Mouse (Mus musculus): ENCODE data around the gene Mill2. TPM values are rescaled to one million over a fixed set of nuclear protein-coding genes. Genes with fewer than 3 reads are reported as not detected.

The Mill2 gene
- polyA plus RNA-seq, 1 experiment, result 0.18 TPM

DNA sequence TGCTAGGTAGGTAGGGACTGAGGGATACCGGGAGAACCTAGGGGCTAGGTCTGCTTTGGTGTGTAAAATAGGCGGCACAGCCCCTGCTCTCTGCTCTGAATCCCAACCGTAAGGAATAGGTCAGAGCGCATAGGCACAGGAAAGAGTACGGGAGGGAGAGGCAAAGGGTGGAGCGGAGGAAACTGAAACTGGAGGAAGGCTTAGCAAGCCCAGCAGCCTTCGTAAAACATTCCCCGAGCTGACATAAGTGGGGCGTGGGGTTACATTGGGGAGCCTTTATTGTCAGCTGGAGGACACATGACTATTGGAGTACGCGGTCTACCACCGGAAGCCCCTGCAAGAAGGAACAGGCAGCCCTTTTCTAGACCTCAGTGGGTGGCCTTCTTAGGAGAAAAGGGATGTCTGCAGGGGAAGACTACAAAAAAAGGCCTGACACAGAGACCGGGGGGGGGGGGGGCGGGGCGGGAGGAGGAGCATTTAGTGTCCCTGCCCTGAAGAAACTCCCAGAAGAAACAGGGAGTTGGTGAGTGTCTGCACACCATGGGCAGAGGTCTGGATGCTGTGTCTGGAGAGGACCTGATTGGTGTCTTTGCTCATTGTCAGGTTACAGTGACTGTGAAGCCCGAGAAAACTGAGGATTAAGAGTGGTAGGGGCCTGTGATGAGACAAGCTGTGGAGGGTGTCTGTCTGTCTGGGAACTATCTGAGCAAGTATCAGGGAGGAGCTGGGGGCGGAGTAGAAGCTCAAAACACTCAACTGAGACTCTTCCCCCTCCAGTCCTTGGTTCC, 814 bp downstream of the Mill2 start:
- Histone ChIP-seq H3K4me3 (ENCODE audit: insufficient read depth, poor library complexity, severe bottlenecking) (no peak overlapping the region), H3K79me3 (ENCODE audit: low read depth) (no peaks in the 10 kb centered on the region)

DNA sequence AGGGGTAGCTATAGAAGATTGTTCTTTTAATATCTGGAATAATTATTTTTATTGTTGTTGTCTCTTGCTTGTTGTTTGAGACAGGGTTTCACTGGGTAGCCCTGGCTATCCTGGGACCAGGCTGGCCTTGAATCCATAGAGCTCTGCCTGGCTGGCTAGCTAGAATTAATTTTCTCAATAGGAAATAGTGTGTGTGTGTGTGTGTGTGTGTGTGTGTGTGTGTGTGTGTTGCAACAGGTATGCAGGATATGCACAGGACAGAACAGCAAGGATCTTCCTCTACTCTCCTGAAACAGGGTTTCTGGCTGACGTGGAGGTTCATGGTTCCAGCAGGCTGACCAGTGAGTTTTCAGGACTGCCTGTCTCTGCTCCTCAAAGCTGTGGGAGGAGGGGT, 1.4 kb downstream of the Mill2 start:
- no peak overlapping the region for H3K4me3 ChIP-seq (ENCODE audit: insufficient read depth, poor library complexity, severe bottlenecking)

More for the DNA sequence above, 814 bp downstream of the Mill2 start:
- no peaks in the 10 kb centered on the region for H3K79me2 ChIP-seq (ENCODE audit: control insufficient read depth, insufficient read depth)
- no peak overlapping the region for H3ac ChIP-seq (ENCODE audit: control insufficient read depth, insufficient read length, low read depth)
- TF ChIP-seq MAX (IDR thresholded peaks at IDR 0.05) (no peak), MYOD1 (IDR thresholded peaks at IDR 0.05; ENCODE audit: control insufficient read depth, insufficient read length, low read depth) (no peak), CTCF (IDR thresholded peaks at IDR 0.05; ENCODE audit: control insufficient read depth, insufficient read depth, insufficient read length) (no peak), MYOG (IDR thresholded peaks at IDR 0.05; ENCODE audit: control insufficient read depth, extremely low read depth, insufficient read length) (no peak), FOSL1 (IDR thresholded peaks at IDR 0.05; ENCODE audit: insufficient read depth, low read length, poor library complexity, severe bottlenecking) (no peak), USF1 (IDR thresholded peaks at IDR 0.05; ENCODE audit: low read depth) (no peak)
- no peaks in the 10 kb centered on the region for H3K27me3 ChIP-seq (ENCODE audit: control insufficient read depth, insufficient read depth, insufficient read length)
- no peaks in the 10 kb centered on the region for H3K36me3 ChIP-seq (ENCODE audit: control insufficient read depth, insufficient read depth)

DNA sequence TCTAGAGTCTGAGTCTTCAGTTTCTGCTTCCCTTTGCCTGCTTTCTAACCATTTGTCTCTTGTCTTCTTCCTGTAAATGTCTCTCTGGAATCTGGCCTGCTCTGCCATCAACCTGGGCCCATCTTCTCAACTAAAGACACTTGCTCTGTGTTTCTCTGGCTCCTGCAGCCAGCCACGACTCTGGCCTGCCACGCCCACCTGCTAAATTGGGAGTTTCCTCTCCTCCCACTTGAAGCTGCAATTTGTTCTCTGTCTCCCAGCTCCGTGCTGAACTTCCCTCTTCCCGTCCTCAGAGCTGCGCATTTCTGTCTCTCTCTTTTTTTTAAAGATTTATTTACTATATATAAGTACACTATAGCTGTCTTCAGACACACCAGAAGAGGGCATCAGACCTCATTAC, 5.0 kb downstream of the Mill2 start:
- Histone ChIP-seq H3K4me3 (ENCODE audit: insufficient read depth, poor library complexity, severe bottlenecking) (no peak overlapping the region), H3ac (ENCODE audit: control insufficient read depth, insufficient read length, low read depth) (no peak overlapping the region), H3K36me3 (ENCODE audit: control insufficient read depth, insufficient read depth) (no peaks in the 10 kb centered on the region), H3K27me3 (ENCODE audit: control insufficient read depth, insufficient read depth, insufficient read length) (no peaks in the 10 kb centered on the region), H3K79me3 (ENCODE audit: low read depth) (no peaks in the 10 kb centered on the region), H3K79me2 (ENCODE audit: control insufficient read depth, insufficient read depth) (no peaks in the 10 kb centered on the region)
- TF ChIP-seq CTCF (IDR thresholded peaks at IDR 0.05; ENCODE audit: control insufficient read depth, insufficient read depth, insufficient read length), result no peak
- TF ChIP-seq USF1 (IDR thresholded peaks at IDR 0.05; ENCODE audit: low read depth), result no peak
- TF ChIP-seq MYOD1 (IDR thresholded peaks at IDR 0.05; ENCODE audit: control insufficient read depth, insufficient read length, low read depth), result no peak
- TF ChIP-seq MAX (IDR thresholded peaks at IDR 0.05), result no peak
- TF ChIP-seq FOSL1 (IDR thresholded peaks at IDR 0.05; ENCODE audit: insufficient read depth, low read length, poor library complexity, severe bottlenecking), result no peak
- no peak for TF ChIP-seq CEBPB (IDR thresholded peaks at IDR 0.05; ENCODE audit: low read depth)
- no peak for TF ChIP-seq MYOG (IDR thresholded peaks at IDR 0.05; ENCODE audit: control insufficient read depth, extremely low read depth, insufficient read length)

More for the DNA sequence above, 1.4 kb downstream of the Mill2 start:
- no peaks in the 10 kb centered on the region for H3K36me3 ChIP-seq (ENCODE audit: control insufficient read depth, insufficient read depth)
- H3K27me3 ChIP-seq (ENCODE audit: control insufficient read depth, insufficient read depth, insufficient read length), result no peaks in the 10 kb centered on the region
- H3K79me2 ChIP-seq (ENCODE audit: control insufficient read depth, insufficient read depth), result no peaks in the 10 kb centered on the region
- TF ChIP-seq MYOG (IDR thresholded peaks at IDR 0.05; ENCODE audit: control insufficient read depth, extremely low read depth, insufficient read length) (no peak), FOSL1 (IDR thresholded peaks at IDR 0.05; ENCODE audit: insufficient read depth, low read length, poor library complexity, severe bottlenecking) (no peak)
- no peak overlapping the region for H3ac ChIP-seq (ENCODE audit: control insufficient read depth, insufficient read length, low read depth)
- no peaks in the 10 kb centered on the region for H3K79me3 ChIP-seq (ENCODE audit: low read depth)

DNA sequence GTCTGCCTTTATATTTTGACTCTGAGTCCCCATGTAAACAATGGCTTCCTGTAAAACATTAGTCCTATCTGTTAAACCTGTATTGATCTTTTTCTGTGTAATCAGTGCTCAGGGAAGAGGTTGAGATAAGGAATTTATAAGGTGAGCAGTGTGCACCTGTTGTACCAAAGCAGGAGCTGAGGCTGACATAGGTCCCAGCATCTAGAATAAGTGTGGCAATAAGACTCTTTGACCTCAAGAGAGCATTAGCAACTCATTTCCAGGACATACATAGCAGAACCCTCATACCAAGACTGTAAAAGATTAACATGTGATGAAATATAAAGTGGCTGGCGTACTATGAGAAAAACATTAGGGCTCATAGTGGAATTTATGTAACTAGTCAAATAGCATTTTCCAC, 8.6 kb downstream of the Mill2 start:
- Histone ChIP-seq H3K27me3 (ENCODE audit: control insufficient read depth, insufficient read depth, insufficient read length) (no peaks in the 10 kb centered on the region), H3K4me3 (ENCODE audit: insufficient read depth, poor library complexity, severe bottlenecking) (no peak overlapping the region), H3ac (ENCODE audit: control insufficient read depth, insufficient read length, low read depth) (no peak overlapping the region), H3K36me3 (ENCODE audit: control insufficient read depth, insufficient read depth) (no peaks in the 10 kb centered on the region), H3K79me2 (ENCODE audit: control insufficient read depth, insufficient read depth) (no peaks in the 10 kb centered on the region), H3K79me3 (ENCODE audit: low read depth) (no peaks in the 10 kb centered on the region)
- TF ChIP-seq MYOD1 (IDR thresholded peaks at IDR 0.05; ENCODE audit: control insufficient read depth, insufficient read length, low read depth), result no peak
- no peak for TF ChIP-seq MYOG (IDR thresholded peaks at IDR 0.05; ENCODE audit: control insufficient read depth, extremely low read depth, insufficient read length)
- no peak for TF ChIP-seq FOSL1 (IDR thresholded peaks at IDR 0.05; ENCODE audit: insufficient read depth, low read length, poor library complexity, severe bottlenecking)
- TF ChIP-seq CTCF (IDR thresholded peaks at IDR 0.05; ENCODE audit: control insufficient read depth, insufficient read depth, insufficient read length), result no peak
- TF ChIP-seq MAX (IDR thresholded peaks at IDR 0.05), result no peak
- no peak for TF ChIP-seq CEBPB (IDR thresholded peaks at IDR 0.05; ENCODE audit: low read depth)
- no peak for TF ChIP-seq USF1 (IDR thresholded peaks at IDR 0.05; ENCODE audit: low read depth)

DNA sequence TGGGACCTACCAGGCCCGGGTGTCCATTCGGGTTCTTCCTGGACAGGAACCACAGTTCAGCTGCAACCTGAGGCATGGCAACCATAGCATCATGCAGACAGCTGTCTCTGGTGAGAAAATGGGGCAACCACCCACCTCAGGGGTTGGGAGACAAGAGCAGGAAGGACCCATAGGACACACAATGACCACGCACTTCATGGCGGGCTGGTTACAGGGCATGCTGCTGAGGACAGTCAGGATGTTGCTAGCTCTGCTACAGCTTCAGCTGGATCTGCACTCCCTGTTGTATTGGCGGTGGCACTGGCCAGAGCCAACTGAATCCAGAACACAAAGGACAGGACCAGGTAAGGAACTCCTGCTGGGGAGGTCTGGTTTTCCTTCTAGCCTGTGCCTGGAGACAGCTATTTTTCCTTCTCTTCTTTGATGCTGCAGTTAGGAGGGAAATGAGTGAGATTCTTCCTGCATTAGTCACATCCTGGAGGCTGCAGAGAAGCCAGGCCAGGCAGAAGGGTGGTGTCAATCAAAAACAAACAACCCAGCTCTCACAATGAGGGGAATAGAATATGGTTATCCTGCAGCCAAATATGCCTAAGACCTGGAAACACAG, 18.6 kb downstream of the Mill2 start:
- H3K79me2 ChIP-seq (ENCODE audit: control insufficient read depth, insufficient read depth), result no peaks in the 10 kb centered on the region
- H3K79me3 ChIP-seq (ENCODE audit: low read depth), result no peaks in the 10 kb centered on the region
- H3ac ChIP-seq (ENCODE audit: control insufficient read depth, insufficient read length, low read depth), result no peak overlapping the region
- H3K4me3 ChIP-seq (ENCODE audit: insufficient read depth, poor library complexity, severe bottlenecking), result no peak overlapping the region
- no peaks in the 10 kb centered on the region for H3K27me3 ChIP-seq (ENCODE audit: control insufficient read depth, insufficient read depth, insufficient read length)
- no peaks in the 10 kb centered on the region for H3K36me3 ChIP-seq (ENCODE audit: control insufficient read depth, insufficient read depth)
- TF ChIP-seq MYOD1 (IDR thresholded peaks at IDR 0.05; ENCODE audit: control insufficient read depth, insufficient read length, low read depth), result peak; percentile 55
- TF ChIP-seq CEBPB (IDR thresholded peaks at IDR 0.05; ENCODE audit: low read depth), result no peak

DNA sequence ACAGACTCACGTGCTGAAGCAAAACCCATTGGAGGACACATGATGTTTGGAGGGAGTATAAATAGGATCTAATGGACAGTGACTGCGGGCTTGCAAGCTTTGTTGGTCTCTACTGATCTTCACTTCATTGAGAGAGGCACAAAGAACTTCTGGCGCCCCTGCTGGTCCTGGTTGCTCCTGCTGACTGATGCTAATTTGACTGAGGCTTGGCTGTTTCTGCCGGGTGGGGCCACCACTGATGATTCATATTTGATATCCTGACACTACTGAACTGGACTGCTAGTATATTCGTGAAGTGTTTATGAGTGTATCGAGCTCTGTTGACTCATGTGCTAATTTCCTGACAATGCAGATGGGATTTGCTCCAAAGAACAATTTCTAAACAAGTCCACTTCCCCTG, 23.0 kb downstream of the Mill2 start:
- Histone ChIP-seq H3K36me3 (ENCODE audit: control insufficient read depth, insufficient read depth) (no peaks in the 10 kb centered on the region), H3K27me3 (ENCODE audit: control insufficient read depth, insufficient read depth, insufficient read length) (no peaks in the 10 kb centered on the region), H3ac (ENCODE audit: control insufficient read depth, insufficient read length, low read depth) (no peak overlapping the region), H3K4me3 (ENCODE audit: insufficient read depth, poor library complexity, severe bottlenecking) (no peak overlapping the region), H3K79me2 (ENCODE audit: control insufficient read depth, insufficient read depth) (no peaks in the 10 kb centered on the region), H3K79me3 (ENCODE audit: low read depth) (no peaks in the 10 kb centered on the region)
- TF ChIP-seq MYOD1 (IDR thresholded peaks at IDR 0.05; ENCODE audit: control insufficient read depth, insufficient read length, low read depth) (no peak), CEBPB (IDR thresholded peaks at IDR 0.05; ENCODE audit: low read depth) (no peak), MAX (IDR thresholded peaks at IDR 0.05) (no peak), USF1 (IDR thresholded peaks at IDR 0.05; ENCODE audit: low read depth) (no peak), CTCF (IDR thresholded peaks at IDR 0.05; ENCODE audit: control insufficient read depth, insufficient read depth, insufficient read length) (no peak), FOSL1 (IDR thresholded peaks at IDR 0.05; ENCODE audit: insufficient read depth, low read length, poor library complexity, severe bottlenecking) (no peak), MYOG (IDR thresholded peaks at IDR 0.05; ENCODE audit: control insufficient read depth, extremely low read depth, insufficient read length) (no peak)
